Mouse (Mus musculus): ENCODE measurements around the gene Med27. TPM values are rescaled to one million over a fixed set of nuclear protein-coding genes. Genes with fewer than 3 reads are reported as not detected.
"Not testable (repeated sequence)": the region's sequence is repeated elsewhere in the genome, so short reads cannot be mapped to it uniquely, and the experiment has no call there.

Med27 gene
- total RNA-seq, 4 experiments from 2014 or later, result 37.8 to 44.4 (median 40.5) TPM

GRCm38 (mm10) chr2:29515831-29516447 is 169.3 kb downstream of the Med27 start:
- DNase-seq (ENCODE audit: low spot score in 2 of 2), result no peak

- no peak for DNase-seq (ENCODE audit: low spot score in 2 of 2)
Measured at GRCm38 (mm10) chr2:29516621-29517170, 170.1 kb downstream of the Med27 start.

- DNase-seq (ENCODE audit: low spot score in 2 of 2), result no peak
Measured at GRCm38 (mm10) chr2:29519402-29519801, 172.8 kb downstream of the Med27 start.

GRCm38 (mm10) chr2:29520206-29520605 is 173.6 kb downstream of the Med27 start:
- DNase-seq (ENCODE audit: low spot score in 2 of 2), result no peak

- DNase-seq (ENCODE audit: low spot score in 2 of 2), result no peak
Measured at GRCm38 (mm10) chr2:29521486-29521885, 174.9 kb downstream of the Med27 start.

GRCm38 (mm10) chr2:29523918-29524811 is 177.5 kb downstream of the Med27 start:
- DNase-seq (ENCODE audit: low spot score in 2 of 2), result no peak

- no peak for DNase-seq (ENCODE audit: low spot score in 2 of 2)
Measured at GRCm38 (mm10) chr2:29525273-29525805, 178.7 kb downstream of the Med27 start.

GRCm38 (mm10) chr2:29526266-29526665 is 179.6 kb downstream of the Med27 start:
- DNase-seq (ENCODE audit: low spot score in 2 of 2), result peak; percentile 28 to 77

- DNase-seq (ENCODE audit: low spot score in 2 of 2), result not testable (repeated sequence)
Measured at GRCm38 (mm10) chr2:29527480-29527879, 180.9 kb downstream of the Med27 start.

- no peak for DNase-seq (ENCODE audit: low spot score in 2 of 2)
Measured at GRCm38 (mm10) chr2:29528811-29529210, 182.2 kb downstream of the Med27 start.

GRCm38 (mm10) chr2:29529788-29530187 is 183.2 kb downstream of the Med27 start:
- not testable (repeated sequence) for DNase-seq (ENCODE audit: low spot score in 2 of 2)

- no peak for DNase-seq (ENCODE audit: low spot score in 2 of 2)
Measured at GRCm38 (mm10) chr2:29532173-29532572, 185.6 kb downstream of the Med27 start.

GRCm38 (mm10) chr2:29532921-29533320 is 186.3 kb downstream of the Med27 start:
- DNase-seq (ENCODE audit: low spot score in 2 of 2), result no peak

- no peak for DNase-seq (ENCODE audit: low spot score in 2 of 2)
Measured at GRCm38 (mm10) chr2:29535566-29536244, 189.1 kb downstream of the Med27 start.

- no peak for DNase-seq (ENCODE audit: low spot score in 2 of 2)
Measured at GRCm38 (mm10) chr2:29536481-29536880, 189.9 kb downstream of the Med27 start.

GRCm38 (mm10) chr2:29537334-29537733 is 190.7 kb downstream of the Med27 start:
- DNase-seq (ENCODE audit: low spot score in 2 of 2), result no peak

GRCm38 (mm10) chr2:29542039-29542438 is 195.4 kb downstream of the Med27 start:
- peak in 1 of 2 experiments; percentile 72 for DNase-seq (ENCODE audit: low spot score in 2 of 2)

- DNase-seq (ENCODE audit: low spot score in 2 of 2), result no peak
Measured at GRCm38 (mm10) chr2:29546571-29546970, 200.0 kb downstream of the Med27 start.

GRCm38 (mm10) chr2:29551816-29552585 is 205.4 kb downstream of the Med27 start:
- DNase-seq (ENCODE audit: low spot score in 2 of 2), result no peak

- no peak for DNase-seq (ENCODE audit: low spot score in 2 of 2)
Measured at GRCm38 (mm10) chr2:29553945-29554634, 207.5 kb downstream of the Med27 start.
